Mouse (Mus musculus): ENCODE results near the gene Paqr8.
"Not testable (repeated sequence)": the region's sequence is repeated elsewhere in the genome, so short reads cannot be mapped to it uniquely, and the experiment has no call there.

Gene Paqr8

DNA sequence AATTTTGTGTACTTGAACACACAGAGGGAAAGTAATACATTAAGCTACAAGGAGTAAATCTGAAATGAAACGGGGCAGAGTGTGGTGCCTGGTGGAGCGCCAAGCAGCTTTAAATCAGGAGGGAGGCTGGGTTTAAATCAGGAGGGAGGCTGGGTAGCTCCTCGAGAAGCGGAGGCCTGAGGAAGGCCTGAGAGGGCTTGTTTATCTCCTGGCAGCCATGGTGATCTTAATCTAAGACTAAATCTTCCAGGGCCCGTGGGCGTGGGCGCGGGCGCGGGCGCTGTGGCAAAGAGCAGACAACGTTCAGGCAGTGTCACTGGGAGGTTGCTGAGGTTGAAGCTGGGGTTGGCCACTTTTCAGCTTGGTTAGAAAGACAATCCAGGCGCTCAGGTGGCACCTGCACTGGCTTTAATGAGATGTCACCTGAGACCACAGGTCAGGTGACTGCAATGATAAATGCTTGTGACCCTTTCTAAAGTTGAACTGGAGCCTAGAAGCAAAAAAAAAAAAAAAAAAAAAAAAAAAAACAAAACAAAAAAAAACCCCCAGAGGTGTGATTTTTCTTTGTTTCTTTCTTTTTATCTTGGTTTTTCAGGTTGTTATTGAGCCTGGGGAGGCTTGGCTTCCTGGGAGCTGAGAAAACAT is 22.2 kb downstream of the Paqr8 start:
- no peak for DNase-seq

DNA sequence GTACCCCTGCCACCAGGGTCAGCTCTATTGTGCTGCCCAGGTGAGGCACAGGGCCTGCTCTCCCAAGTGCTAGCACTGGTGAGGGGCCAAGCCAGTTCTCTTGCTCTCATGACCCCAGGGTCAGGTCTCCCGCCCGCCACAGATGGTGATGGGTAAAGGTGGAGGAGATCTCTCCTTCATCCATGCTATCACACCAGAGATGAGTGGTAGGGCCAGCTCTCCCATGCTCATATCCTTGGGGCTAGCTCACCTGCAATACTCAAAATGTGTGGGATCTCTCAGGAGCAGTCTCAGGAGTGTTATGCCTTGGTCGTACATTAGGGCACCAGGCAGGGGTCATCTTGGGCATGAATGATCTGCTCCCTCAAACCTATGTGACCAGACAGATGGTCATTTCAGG is 24.4 kb downstream of the Paqr8 start:
- no peak for DNase-seq

DNA sequence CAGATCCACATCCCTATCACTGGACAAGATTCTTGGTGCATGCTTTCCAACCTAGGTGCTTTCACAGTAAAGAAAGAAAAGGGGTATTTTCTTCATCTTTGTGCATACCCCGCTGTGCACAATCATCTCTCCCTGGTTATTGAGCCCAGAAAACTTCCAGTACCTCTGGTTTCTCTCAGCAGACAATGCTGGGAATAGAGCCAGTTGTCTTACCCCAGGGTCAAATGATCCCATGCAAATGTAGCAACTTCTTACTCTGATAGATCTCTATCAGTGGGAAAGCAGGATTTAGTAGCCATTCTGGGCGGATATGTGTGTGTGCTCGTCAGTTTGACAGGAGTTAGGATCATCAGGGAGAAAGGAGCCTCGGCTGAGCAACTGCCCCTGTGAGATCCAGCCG is 25.2 kb downstream of the Paqr8 start:
- DNase-seq: no peak

DNA sequence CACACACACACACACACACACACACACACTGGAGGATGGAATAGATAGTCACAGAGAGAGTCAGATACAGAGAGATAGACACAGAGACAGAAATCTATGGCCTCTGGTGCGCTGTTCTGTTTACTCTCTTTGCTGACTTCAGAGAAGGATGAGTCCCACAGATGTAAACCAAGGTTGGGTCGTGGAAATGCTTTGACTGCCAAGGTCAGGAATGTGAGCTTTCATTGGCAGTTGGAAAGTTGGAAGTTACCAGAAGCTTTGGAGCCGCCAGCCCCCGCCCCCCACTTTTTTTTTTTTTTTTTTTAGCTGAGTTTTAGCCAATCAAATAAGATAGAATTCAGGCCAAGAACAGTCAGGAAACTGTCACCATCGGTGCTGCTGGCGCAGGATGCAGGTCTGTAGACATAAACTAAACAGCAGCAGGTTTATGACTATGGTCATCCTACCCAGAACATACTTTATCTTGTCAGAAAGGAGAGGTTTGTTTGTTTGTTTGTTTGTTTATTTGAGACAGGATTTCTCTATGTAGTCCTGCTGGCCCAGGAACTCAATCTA is 27.2 kb downstream of the Paqr8 start:
- no peak for DNase-seq

DNA sequence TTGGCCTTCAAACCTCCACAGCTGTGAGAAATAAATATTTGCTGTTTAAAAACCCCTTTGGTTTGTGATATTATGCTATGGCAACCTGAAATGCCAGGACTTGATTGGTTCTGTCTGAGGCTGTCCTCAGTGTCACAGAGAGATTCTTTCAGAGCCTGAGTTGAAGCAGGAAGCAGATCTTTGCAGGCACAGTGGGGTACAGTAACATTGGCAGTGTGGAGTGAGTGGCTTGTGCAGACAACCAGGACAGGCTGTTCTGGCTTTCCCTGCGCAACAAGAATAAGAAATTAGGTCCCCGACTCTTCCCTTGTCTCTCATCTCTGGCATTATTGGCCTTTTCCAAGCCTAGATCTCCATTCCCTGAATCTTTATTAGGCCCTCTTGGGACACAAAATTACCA is 29.3 kb downstream of the Paqr8 start:
- no peak for DNase-seq

DNA sequence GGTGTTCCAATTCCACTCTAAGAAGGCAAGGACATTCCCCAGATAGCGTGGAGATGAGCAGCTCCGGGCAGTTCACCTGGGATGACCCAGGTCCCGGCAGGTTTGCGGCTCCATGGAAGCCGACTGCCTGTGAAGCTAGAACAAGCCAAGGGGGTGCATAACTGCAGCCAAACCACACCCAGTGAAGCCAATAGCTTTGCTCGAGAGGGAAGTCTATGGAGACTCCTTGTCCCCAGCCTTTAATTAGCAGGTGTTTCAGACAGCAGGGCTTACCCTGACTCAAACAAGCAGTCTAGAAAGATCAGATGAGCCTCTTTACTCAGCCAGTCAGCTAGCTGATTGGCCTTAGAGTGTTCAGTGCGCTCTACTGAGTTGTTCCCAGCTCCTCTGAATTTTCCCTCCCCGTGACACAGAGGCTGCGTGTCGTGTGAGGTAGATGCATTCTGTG is 30.7 kb downstream of the Paqr8 start:
- DNase-seq: no peak

DNA sequence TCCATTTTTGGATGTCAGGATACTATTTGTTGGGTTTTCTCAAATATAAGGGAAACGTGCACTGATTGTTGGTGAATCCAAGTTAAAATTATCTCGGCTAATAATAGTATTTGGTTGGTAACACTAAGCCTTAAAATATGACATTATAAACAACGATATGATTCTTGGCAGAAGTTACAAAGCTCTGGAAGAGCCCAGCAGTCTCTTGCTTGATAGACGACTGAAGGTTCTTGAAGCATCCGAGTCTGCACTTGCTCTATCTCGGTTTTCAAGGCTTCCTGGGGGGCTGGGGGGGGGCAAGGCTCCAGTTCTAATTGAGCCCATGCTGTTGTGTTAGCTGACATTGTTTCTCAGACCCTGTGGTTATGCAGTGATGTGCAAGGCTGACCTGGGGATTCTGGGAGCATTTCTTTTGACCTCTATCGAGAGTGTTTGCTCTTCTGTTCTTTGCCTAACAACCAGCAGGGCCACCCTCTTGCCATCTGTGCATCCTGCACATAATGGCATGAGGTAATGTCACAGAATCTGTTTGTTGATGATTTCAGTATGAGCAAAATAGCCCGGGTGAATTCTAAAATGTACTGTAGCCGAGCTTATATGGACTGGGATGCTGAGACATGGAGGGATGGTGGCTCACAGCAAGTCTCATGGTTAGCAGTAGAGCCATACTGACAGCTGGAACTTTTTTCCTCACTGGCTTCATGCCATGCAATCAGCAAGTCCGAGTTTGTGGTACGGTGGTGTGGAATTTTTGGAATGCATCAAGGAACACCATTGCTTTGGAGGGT is 32.4 kb downstream of the Paqr8 start:
- DNase-seq: no peak

DNA sequence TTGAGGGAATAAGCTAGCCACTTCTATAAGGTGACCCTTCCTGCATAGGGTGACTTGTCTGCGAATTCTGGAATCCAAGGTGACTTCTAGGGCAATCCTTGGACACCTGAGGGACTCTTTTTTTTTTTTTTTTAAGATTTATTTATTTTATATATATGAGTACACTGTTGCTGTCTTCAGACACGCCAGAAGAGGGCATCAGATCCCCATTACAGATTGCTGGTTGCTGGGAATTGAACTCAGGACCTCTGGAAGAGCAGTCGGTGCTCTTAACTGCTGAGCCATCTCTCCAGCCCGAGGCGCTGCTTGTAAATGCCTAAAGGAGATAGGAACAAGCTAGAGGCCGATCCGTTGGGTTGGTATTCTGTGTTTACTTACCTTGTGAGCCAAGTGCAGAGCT is 34.9 kb downstream of the Paqr8 start:
- not testable (repeated sequence) for DNase-seq

DNA sequence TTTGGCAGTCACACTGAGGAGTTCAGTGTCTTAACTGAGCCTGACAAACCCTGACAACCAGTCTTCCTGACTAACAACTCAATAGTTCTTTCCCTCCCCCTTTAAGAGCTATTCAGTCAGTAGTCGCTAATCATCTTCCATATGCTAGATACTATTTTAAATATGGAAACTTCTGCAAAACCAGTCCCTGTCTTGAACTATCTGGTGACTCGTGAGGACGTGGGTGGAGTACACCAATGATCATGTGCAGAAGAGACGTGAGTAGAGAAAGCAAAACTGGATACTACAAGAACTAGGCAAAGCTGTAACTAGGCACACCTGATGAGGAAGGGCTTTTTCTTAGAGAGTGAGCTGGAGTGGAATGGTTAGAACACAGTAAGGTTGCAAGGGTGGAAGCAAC is 35.5 kb downstream of the Paqr8 start:
- DNase-seq: no peak

DNA sequence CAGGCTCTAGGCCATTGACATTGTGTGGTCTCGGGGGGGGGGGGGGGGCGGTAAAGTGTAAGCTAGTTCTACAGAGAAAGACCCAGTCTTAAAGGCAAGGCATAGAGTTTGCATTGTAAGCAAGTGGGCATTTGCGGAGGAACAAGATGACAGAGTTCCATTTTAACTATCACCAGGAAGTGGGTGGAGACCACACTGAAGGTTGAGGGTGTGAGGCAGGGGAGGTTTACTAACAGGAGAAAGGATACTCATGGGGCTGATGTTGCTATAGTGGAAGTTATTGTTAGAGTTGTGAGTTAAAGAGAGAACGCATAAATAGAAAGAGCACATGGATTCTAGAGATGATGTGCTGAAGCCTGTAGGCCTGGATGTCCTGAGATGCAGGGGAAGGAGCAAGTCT is 36.0 kb downstream of the Paqr8 start:
- DNase-seq: no peak

DNA sequence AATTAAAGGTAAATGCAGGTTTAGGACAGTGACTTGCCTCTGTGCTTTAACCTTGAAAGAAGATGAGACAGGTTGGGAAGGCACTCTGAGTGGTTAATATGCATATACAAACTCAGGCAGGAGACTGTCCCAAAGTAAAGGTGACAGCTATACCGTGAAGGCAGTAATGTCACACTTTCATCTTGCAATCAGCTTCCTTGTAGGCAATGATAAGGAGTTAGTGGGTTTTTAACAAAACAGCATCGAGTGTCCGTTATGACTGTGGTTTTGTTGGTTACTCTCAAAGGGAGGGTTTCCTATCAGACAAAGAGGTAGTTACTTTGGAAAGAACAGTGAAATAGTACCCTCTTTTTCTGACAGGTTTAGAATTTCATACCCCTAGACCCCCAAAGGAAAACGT is 38.1 kb downstream of the Paqr8 start:
- DNase-seq: no peak

DNA sequence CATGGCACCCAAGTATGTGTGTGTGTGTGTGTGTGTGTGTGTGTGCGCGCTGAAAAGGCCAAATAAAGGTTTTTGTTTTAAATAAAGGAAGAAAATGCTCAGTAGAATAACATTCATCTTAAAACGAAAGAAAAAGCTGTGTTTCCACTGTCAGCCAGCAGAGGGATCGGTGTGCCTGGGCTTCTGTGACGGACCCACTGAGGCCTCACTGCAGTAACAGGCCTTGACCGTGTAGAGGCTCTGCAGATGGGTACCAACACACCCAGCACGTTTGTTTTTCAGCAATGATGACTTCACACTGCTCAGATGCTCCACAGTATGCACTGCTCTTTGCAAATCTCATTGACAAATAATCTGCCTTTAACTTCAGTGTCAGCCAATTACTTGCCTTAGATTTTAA is 43.1 kb downstream of the Paqr8 start:
- DNase-seq: peak; percentile 68

DNA sequence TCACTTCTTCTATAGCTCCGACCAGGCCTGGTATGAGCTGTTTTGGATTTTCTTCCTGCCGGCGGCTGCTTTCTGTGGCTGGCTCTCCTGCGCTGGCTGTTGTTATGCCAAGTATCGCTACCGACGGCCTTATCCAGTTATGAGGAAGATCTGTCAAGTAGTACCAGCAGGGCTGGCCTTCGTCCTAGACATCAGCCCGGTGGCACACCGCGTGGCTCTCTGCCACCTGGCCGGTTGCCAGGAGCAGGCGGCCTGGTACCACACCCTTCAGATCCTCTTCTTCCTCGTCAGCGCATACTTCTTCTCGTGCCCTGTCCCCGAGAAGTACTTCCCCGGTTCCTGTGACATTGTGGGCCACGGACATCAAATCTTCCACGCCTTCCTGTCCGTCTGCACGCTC is 44.7 kb downstream of the Paqr8 start:
- no peak for DNase-seq

DNA sequence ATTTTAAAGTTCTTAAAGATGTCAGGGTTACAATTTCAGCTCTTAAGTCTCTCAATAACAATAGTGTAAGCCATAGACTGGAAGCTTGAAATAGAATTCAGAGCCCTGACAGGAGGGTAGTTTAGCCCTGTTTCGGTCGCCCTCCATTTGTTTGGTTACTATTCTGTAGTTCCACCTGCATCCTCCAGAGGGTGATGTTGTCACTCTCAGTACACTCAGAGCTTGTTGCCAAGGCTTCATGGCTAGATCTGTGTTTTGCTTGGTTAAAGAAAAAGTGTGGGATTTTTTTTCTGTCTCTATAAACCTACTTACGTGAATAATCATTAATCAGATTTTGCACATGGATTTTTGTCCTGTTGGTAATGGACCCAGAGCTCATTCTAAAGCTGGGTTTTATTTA is 48.6 kb downstream of the Paqr8 start:
- peak; percentile 73 for DNase-seq

DNA sequence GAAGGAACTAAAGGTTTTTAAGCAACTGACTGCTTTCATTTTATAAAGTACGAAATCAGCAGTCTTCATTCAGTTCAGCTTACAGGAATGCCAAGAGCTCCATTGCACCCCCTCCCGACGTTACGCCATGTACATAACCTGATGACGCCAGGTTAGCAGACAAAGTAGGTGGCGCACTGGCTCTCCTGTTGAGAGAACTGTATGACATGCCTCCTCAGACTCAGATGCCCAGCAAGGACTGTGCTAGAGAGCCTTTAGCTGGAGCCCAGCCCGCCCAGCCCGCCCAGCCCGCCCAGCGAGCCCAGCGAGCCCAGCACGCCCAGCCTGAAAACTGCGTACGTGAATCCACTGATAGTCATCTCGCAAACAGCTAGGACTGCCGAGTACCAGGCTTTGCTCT is 49.7 kb downstream of the Paqr8 start:
- DNase-seq: peak; percentile 58

DNA sequence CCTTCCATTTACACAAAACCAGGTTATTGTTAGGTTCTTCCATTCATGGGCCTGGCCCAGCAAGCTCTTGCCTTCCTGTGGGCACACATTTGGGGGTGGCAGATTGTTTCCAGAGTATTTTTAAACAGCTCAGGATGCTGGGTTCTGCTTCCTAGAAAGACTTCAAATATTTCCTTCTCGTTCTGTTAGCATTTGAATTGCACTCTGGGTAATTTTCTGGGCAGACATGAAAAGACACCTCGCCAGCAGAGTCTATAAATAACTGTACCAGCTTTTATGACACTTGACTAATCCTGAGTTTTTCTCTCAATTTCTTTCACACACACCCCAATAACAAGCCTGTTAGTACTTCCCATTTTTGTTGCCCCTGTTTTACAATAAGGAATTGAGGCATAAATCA is 50.9 kb downstream of the Paqr8 start:
- DNase-seq: no peak

DNA sequence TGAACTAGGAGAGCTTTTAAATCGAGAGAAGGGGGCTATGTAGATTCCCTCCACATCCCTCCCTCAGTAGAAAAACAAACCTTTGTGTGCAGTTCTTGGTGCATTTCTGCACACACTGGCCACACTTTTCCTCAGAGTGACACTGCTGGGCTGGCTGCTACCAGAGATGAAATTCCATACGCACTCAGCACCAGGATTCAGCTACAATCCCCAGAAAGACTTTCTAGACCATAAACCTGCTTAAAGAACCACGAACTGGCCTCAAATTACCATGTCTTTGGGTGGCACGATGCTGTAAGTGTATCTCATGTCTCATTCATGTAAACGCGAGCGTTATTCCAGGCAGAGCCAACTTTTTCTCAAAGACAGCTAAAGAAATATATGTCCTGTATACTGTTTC is 51.5 kb downstream of the Paqr8 start:
- DNase-seq: no peak

DNA sequence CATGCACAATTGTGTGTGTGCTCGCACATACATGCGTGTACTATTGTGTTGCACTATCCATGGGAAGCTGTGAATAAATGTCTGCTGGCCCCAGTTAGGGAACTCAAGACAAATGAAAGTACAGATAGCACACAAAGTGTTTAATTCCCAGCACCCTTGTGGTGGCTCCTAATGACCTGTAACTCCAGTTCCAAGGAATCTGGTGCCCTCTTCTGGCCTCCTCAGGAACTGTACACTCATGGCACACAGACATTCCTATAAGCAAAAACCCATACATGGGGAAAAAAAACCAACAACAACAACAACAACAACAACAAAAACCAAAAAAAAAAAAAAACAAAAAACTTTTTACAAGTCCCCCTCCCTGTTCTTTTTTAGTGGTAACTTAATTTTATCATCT is 52.6 kb downstream of the Paqr8 start:
- no peak for DNase-seq

DNA sequence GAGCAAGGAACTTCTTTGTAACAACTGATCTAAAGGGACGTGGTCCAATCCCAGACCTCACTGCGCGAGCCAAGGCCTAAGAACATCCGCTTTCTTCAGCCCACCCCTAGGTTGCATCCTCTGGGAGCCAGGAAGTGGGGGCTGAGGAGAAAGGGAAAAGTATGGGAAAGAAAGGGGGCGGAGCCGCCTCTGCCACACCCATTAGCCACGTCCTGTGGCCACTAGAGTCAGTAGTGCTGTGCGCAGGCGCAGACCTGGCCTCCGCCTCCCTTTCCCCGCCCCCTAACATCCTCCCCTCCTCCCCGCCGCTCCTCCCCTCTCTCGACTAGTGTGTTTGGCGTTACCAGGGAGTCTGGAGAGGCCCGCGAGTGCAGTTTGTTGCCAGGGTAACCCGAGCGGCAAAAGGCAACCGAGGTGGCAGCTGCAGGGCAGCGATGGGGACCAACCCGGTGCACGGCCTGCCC is 60.9 kb downstream of the Paqr8 start, which contains the start of gene Efhc1:
TSS of gene Efhc1 (plus strand) at position 327 of the 464 bp plus-strand sequence.
- DNase-seq: peak; percentile 91

DNA sequence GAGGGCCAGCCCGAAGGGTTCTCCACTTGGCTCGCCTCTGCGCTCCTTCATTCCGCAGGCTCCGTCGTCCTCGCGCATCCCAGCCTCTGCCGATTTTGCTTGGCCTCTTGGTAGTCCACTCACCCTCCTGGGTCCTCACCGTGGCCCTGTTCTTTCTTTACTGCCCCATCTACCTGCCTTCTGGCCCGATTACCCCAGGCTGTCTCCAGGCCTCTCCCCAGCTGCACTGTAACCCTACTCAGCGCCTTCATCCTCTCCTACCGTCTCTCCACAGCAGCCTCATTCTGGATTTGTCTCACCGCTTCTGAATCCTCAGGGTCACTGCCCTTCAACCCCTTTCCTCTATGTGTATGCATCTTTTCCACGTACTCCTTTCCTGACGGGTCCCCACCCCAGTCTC is 61.4 kb downstream of the Paqr8 start:
- DNase-seq: no peak

DNA sequence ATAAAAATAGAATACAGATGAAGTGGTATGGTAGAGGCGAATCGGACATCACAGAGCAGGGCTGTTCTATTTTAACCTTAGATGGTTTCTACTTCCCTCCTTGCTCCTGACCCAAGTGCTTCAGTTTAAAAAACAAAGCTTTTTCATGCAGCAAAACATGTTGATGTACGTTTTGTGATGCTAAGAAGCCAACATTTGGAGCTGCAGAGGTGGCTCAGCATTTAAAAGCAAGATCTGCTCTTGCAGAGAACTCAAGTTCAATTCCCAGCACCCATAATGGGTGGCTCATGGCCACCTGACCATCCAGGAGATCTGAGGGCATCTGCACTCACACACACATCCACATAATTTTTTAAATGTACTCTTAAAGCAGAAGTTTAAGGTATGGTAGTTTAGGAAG is 64.5 kb downstream of the Paqr8 start:
- DNase-seq: no peak

DNA sequence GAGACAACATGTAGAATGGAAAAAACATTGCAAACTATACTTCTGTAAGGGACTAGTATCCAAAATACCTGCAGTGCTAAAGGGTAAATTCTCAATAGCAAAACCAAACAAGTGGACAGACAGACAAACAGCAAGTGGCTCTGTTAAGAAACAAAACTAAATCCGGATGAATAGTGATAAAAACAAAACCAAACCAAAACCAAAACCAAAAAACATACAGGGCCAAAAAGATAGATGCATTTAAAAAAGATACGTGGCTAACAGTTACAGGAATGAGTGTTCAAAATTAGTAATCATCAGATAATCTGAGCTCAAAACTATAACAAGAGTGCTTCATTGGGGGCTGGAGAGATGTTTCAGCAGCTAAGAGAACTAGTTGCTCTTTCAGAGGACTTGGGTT is 79.2 kb downstream of the Paqr8 start:
- no peak for DNase-seq

DNA sequence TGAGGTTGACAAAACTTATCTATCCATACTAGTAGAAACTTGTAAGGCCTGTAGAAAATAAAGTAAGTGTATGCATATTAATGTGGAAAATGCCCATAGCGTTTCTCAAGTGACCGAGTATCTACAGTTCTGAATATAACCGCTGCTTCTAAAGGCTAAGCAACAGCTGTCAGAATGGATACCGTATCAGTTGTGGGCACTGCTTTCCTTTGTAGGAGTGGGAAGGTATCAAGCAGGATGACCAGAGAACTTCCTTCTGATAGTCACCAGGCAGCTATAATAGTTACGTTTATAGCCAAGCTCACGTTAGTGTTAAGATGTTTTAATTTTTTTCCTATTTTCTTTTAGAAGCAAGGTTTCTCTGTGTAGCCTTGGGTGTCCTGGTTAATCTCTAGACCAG is 83.0 kb downstream of the Paqr8 start:
- no peak for DNase-seq
